Mouse (Mus musculus): ENCODE results near the gene Prr14. TPM values are rescaled to one million over a fixed set of nuclear protein-coding genes. Genes with fewer than 3 reads are reported as not detected.
"Not testable (repeated sequence)": the region's sequence is repeated elsewhere in the genome, so short reads cannot be mapped to it uniquely, and the experiment has no call there.

Gene Prr14
- total RNA-seq, 1 experiment from 2014 or later = 129 TPM

DNA sequence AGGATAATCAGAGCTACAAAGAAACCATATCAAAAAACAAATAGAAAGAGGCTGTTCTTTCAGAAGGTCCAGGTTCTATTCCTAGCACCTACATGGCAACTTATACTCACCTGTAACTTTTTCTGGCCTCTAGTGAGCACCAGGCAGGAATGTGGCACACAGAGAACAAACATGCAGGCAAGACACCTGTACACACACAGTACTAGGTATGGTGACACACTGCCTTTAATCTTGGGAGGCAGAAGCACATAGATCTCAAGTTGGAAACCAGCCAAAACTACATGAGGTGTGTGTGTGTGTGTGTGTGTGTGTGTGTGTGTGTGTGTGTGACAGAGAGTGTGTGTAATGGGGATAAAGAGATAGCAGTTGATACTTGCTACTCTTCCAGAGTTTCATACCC lies 35.2 kb downstream of the Prr14 start:
- ATAC-seq (ENCODE audit: extremely low read depth, insufficient number of reproducible peaks, low FRiP score, poor library complexity, severe bottlenecking) = no peak

GRCm38 (mm10) chr7:127497382-127497781 lies 38.0 kb downstream of the Prr14 start:
- no peak for ATAC-seq (ENCODE audit: extremely low read depth, insufficient number of reproducible peaks, low FRiP score, poor library complexity, severe bottlenecking)

DNA sequence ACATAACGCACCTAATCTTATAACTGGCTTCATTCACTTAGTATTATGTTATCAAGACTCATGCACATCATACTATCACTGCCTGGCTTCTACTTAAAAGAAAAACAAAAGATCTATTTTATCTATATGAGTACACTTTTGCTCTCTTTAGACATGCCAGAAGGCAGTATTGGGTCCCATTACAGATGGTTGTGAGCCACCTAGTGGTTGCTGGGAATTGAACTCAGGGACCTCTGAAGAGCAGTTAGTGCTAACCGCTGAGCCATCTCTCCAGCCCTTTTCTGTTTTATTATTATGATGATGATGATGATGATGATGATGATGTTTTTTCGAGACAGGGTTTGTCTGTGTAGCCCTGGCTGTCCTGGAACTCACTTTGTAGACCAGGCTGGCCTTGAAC lies 39.0 kb downstream of the Prr14 start:
- no peak for ATAC-seq (ENCODE audit: extremely low read depth, insufficient number of reproducible peaks, low FRiP score, poor library complexity, severe bottlenecking)

GRCm38 (mm10) chr7:127508291-127508690 lies 48.9 kb downstream of the Prr14 start:
- no peak for ATAC-seq (ENCODE audit: extremely low read depth, insufficient number of reproducible peaks, low FRiP score, poor library complexity, severe bottlenecking)

GRCm38 (mm10) chr7:127509830-127510229 lies 50.4 kb downstream of the Prr14 start:
- ATAC-seq (ENCODE audit: extremely low read depth, insufficient number of reproducible peaks, low FRiP score, poor library complexity, severe bottlenecking) = not testable (repeated sequence)

DNA sequence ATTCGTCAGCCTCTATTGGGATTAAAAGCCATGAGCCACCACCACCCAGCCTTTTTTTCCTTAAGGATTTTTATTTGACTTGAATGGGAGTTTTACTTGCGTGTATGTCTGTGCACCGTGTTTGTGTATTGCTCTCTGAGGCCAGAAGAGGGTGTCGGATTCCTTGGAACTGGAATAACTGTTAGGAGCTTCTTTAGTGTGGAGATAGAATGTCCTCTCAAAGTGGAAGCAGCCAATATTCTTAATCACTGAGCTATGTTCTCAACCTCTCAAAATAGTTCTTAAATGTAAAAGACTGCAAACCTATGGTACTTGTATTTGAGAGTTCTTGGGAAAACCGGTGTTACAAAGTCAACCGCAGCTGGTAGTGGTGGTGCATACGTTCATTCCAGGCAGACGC lies 51.8 kb downstream of the Prr14 start:
- ATAC-seq (ENCODE audit: extremely low read depth, insufficient number of reproducible peaks, low FRiP score, poor library complexity, severe bottlenecking) = no peak

DNA sequence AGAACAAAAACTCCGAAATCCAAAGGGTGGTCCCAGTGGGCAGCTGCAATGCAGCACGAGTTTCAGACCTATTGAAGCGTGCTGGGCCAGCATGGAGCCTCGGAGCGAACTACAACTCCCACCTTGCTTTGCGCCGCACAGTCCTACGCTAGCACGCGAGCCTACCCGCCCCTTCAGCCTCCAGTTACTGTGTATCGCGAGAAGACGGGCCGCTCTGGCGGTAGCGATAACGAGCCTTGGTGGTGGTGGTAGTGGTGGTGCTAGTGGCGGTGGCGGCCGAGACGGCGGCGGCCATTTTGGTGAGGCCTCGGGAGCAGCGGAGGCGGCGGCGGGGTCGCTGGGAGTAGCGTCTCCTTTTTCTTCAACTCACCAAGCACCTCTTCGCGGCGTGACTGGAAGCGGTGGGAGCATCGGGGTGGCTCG lies 52.4 kb downstream of the Prr14 start, which contains the start of gene Srcap:
Gene Srcap (plus strand): TSS at position 176 of the 423 bp plus-strand sequence.
- peak; percentile 95 for ATAC-seq (ENCODE audit: extremely low read depth, insufficient number of reproducible peaks, low FRiP score, poor library complexity, severe bottlenecking)

GRCm38 (mm10) chr7:127512231-127513015 lies 53.0 kb downstream of the Prr14 start:
- peak; percentile 68 for ATAC-seq (ENCODE audit: extremely low read depth, insufficient number of reproducible peaks, low FRiP score, poor library complexity, severe bottlenecking)

DNA sequence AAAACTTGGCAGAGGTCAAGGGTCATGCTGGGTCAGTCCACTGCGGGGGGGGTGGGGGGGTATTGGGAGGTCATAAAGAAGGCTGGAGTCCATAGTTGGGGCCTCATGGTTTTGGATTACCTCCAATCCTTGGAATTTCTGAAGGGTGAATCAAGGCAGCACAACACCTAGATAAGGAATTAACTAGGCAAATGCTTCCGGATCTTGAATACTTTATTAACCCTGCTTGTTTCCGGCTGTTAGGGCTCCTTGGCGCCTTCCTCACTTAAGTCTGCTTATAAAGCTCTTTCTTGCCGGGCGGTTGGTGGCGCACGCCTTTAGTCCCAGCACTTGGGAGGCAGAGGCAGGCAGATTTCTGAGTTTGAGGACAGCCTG lies 53.6 kb downstream of the Prr14 start:
- no peak for ATAC-seq (ENCODE audit: extremely low read depth, insufficient number of reproducible peaks, low FRiP score, poor library complexity, severe bottlenecking)

DNA sequence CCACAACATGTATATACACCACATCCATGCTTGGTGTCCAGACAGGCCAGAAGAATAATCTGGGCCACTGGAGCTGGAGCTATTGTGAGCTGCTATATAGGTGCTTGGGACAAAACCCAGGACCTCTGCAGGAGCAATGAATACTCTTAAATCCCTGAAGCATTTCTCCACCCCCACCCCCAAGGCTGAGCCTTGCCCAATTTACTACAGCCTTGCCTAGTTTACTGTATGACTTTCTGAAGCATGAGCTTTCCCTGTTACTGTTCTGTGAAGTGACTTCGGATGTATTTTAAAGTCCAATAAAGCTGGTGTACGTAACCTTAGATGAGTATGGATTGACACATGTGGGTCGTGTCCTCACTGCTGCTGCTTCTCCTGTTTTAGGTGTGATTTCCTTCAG lies 54.4 kb downstream of the Prr14 start:
- no peak for ATAC-seq (ENCODE audit: extremely low read depth, insufficient number of reproducible peaks, low FRiP score, poor library complexity, severe bottlenecking)

DNA sequence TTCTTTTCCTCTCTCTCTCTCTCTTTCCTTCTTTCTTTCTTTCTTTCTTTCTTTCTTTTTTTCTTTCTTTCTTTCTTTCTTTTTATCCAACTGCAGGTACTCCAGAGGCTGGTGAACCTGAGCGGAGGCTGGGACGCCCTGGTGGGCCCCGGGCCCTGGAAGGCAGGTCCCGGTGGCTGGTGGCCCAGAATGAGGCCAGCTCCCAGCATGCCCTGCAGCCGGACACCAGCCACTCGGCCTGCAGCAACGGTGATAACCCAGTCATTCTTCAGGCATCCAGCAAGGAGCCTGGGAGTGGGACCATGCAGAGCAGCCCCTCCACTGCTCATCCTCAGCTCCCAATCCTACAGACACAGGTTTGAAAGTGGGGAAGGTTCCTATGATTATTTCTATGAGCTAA lies 56.4 kb downstream of the Prr14 start:
- ATAC-seq (ENCODE audit: extremely low read depth, insufficient number of reproducible peaks, low FRiP score, poor library complexity, severe bottlenecking) = no peak

DNA sequence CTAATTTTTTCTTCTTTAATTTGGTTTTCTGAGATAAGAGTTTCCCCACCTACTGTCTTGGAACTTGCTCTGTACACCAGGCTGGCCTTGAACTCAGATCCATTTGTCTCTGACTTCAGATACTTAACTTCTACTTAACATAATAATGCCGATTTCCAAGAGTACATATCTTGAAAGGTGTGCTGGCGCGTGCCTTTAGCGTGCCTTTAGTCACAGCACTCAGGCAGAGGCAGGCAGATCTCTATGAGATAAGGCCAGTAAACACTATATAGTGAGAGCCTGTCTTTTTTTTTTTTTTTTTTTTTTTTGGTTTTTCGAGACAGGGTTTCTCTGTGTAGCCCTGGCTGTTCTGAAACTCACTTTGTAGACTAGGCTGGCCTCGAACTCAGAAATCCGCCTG lies 56.9 kb downstream of the Prr14 start:
- no peak for ATAC-seq (ENCODE audit: extremely low read depth, insufficient number of reproducible peaks, low FRiP score, poor library complexity, severe bottlenecking)

DNA sequence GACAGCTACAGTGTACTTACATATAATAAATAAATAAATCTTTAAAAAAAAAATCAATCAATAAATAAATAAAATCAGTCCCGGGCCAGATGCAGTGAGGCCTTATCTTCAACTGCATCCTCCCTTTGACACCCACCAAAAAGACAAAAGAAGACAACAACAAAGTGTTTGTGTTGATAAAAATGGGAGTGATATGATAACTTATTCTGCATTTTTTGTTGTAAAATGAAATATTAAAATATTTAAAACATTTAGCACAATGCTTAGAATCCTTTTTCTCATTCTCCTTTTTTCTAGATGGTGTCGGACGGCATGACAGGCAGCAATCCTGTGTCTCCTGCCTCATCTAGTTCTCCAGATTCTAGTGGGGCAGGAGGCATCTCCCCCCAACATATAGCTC lies 59.9 kb downstream of the Prr14 start, which contains the start of gene Gm42715:
Gene Gm42715 (plus strand): TSS at position 301 of the 400 bp plus-strand sequence.
- no peak for ATAC-seq (ENCODE audit: extremely low read depth, insufficient number of reproducible peaks, low FRiP score, poor library complexity, severe bottlenecking)

Other genes starting within 250 kb of the Prr14 start
- gene Zfp553, start 226.6 kb upstream of the Prr14 start, total RNA-seq (2017) = 17.9 and 18.5 TPM in 2 replicates
- 189 and 198 TPM in 2 replicates for gene Sept1, start 226.5 kb upstream of the Prr14 start, total RNA-seq (2017)
- gene Zfp771, start 215.3 kb upstream of the Prr14 start, total RNA-seq (2017) = 6.1 and 7.4 TPM in 2 replicates
- gene Dctpp1, start 198.9 kb upstream of the Prr14 start, total RNA-seq (2017) = 6.8 and 8.0 TPM in 2 replicates
- 193 and 208 TPM in 2 replicates for gene Sephs2, start 185.6 kb upstream of the Prr14 start, total RNA-seq (2017)
- gene Itgal, start 163.4 kb upstream of the Prr14 start, total RNA-seq (2017) = 144 and 148 TPM in 2 replicates
- 5.4 and 6.8 TPM in 2 replicates for gene Zfp768, start 114.0 kb upstream of the Prr14 start, total RNA-seq (2017)
- gene Zfp747, start 83.6 kb upstream of the Prr14 start, total RNA-seq (2017) = 23.5 and 24.2 TPM in 2 replicates
- 7.7 and 8.7 TPM in 2 replicates for gene 9130019O22Rik, start 72.4 kb upstream of the Prr14 start, total RNA-seq (2017)
- 7.7 and 9.8 TPM in 2 replicates for gene E430018J23Rik, start 66.0 kb upstream of the Prr14 start, total RNA-seq (2017)
- gene Zfp764, start 52.8 kb upstream of the Prr14 start, total RNA-seq (2017) = 19.3 and 24.2 TPM in 2 replicates
- 21.1 and 22.7 TPM in 2 replicates for gene Zfp688, start 37.5 kb upstream of the Prr14 start, total RNA-seq (2017)
- gene Zfp689, start 10.5 kb upstream of the Prr14 start, total RNA-seq (2017) = 2.1 and 2.7 TPM in 2 replicates
- 92.1 and 93.0 TPM in 2 replicates for gene Fbrs, start 19.6 kb downstream of the Prr14 start, total RNA-seq (2017)
- gene Srcap, start 52.4 kb downstream of the Prr14 start, total RNA-seq (2017) = 38.2 and 45.9 TPM in 2 replicates
- gene Gm42715, start 60.0 kb downstream of the Prr14 start, total RNA-seq (2017) = 11.8 and 12.4 TPM in 2 replicates
- gene Tmem265, start 101.8 kb downstream of the Prr14 start, total RNA-seq (2017) = 0.58 and 9.6 TPM in 2 replicates
- gene Phkg2, start 113.7 kb downstream of the Prr14 start, total RNA-seq (2017) = 74.8 and 88.3 TPM in 2 replicates
- 11.8 and 16.8 TPM in 2 replicates for gene Ccdc189, start 129.0 kb downstream of the Prr14 start, total RNA-seq (2017)
- 127 and 137 TPM in 2 replicates for gene Rnf40, start 129.2 kb downstream of the Prr14 start, total RNA-seq (2017)
- 1.7 and 2.2 TPM in 2 replicates for gene Zfp629, start 156.2 kb downstream of the Prr14 start, total RNA-seq (2017)
- gene Bcl7c, start 249.3 kb downstream of the Prr14 start, total RNA-seq (2017) = 11.6 and 17.4 TPM in 2 replicates

All from neutrophil, adult 5-6 weeks (primary cell).